Mouse (Mus musculus) brain, adult 2 months (tissue): ENCODE results near the gene Zfp618.

ENCODE experiments used
- DNase-seq: peaks from one replicate; pipeline ENCODE4 v3.0.0; 2011; ENCODE audit warnings: low read depth, low spot score

Gene Zfp618

GRCm38 (mm10) chr4:62965497-62966302, at the start of gene Zfp618:
Zfp618 (plus strand) TSS chr4:62965573.
- peak; percentile 25 for DNase-seq

GRCm38 (mm10) chr4:62917056-62917455, 48.3 kb upstream of the Zfp618 start:
- no peak for DNase-seq

GRCm38 (mm10) chr4:62933798-62934197, 31.6 kb upstream of the Zfp618 start:
- DNase-seq: peak; percentile 9

- no peak for DNase-seq
Observed at GRCm38 (mm10) chr4:62935589-62936218, 29.7 kb upstream of the Zfp618 start.

- peak; percentile 19 for DNase-seq
Observed at GRCm38 (mm10) chr4:62941961-62942892, 23.1 kb upstream of the Zfp618 start.

GRCm38 (mm10) chr4:62944326-62944879, 21.0 kb upstream of the Zfp618 start:
- peak; percentile 25 for DNase-seq

GRCm38 (mm10) chr4:62963806-62964205, 1.6 kb upstream of the Zfp618 start:
- peak; percentile 54 for DNase-seq

GRCm38 (mm10) chr4:62964844-62965496, 403 bp upstream of the Zfp618 start:
- DNase-seq: no peak

GRCm38 (mm10) chr4:62969526-62969925, 4.2 kb downstream of the Zfp618 start:
- DNase-seq: no peak

GRCm38 (mm10) chr4:62971991-62972390, 6.6 kb downstream of the Zfp618 start:
- no peak for DNase-seq

GRCm38 (mm10) chr4:62973086-62973485, 7.7 kb downstream of the Zfp618 start:
- no peak for DNase-seq

GRCm38 (mm10) chr4:62974901-62975300, 9.5 kb downstream of the Zfp618 start:
- DNase-seq: no peak

- DNase-seq: no peak
Observed at GRCm38 (mm10) chr4:62975541-62975940, 10.2 kb downstream of the Zfp618 start.

- DNase-seq: no peak
Observed at GRCm38 (mm10) chr4:62977454-62977853, 12.1 kb downstream of the Zfp618 start.

GRCm38 (mm10) chr4:62978501-62978911, 13.1 kb downstream of the Zfp618 start:
- DNase-seq: peak; percentile 10

- no peak for DNase-seq
Observed at GRCm38 (mm10) chr4:62981572-62981971, 16.2 kb downstream of the Zfp618 start.

GRCm38 (mm10) chr4:62983556-62983955, 18.2 kb downstream of the Zfp618 start:
- DNase-seq: no peak

GRCm38 (mm10) chr4:62991336-62991735, 26.0 kb downstream of the Zfp618 start:
- peak; percentile 10 for DNase-seq

GRCm38 (mm10) chr4:62993190-62993589, 27.8 kb downstream of the Zfp618 start:
- no peak for DNase-seq

- DNase-seq: no peak
Observed at GRCm38 (mm10) chr4:62997606-62998005, 32.2 kb downstream of the Zfp618 start.

GRCm38 (mm10) chr4:62998431-62998835, 33.1 kb downstream of the Zfp618 start:
- DNase-seq: no peak
